Comparison of ENCODE assay signal across 15 mouse cellular contexts in the genomic region with DNA sequence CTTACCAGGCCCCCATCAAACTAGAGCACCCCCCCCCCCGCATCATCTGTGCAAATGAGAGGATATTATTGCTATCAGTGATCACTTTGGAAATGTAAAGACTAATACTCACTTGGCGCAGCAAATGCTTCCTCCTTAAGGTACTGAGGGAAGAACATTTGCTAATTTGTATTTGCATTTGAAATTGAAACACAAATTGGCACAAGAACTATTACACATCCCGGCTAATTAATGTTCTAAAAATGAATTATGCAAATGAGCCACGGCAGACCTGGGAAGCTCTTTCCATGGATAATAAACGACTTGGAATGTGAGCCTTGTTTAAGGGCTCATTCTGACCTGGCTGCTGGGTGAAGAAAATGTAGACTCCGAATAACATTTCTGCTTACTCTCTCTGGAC.
"Had no signal": no experiment of that assay in that cellular context is flagged by ENCODE, and none has a peak within 500 bp of the region (broad histone marks: within the 10 kb centered on the region; RNA-seq: fewer than 3 reads in every experiment).

No protein-coding gene starts in this region.

- ATAC-seq: midbrain, embryonic 15.5 days had no signal

- H3K36me3 ChIP-seq: kidney, embryonic 15.5 days; limb, embryonic 15.5 days; liver, embryonic 12.5 days; lung, embryonic 15.5 days; midbrain, embryonic 15.5 days had no signal

- H3K4me3 ChIP-seq: kidney, embryonic 15.5 days; limb, embryonic 15.5 days; liver, embryonic 12.5 days; lung, embryonic 15.5 days; midbrain, embryonic 15.5 days had no signal

- H3K4me1 ChIP-seq: kidney, embryonic 15.5 days; limb, embryonic 15.5 days; liver, embryonic 12.5 days; lung, embryonic 15.5 days; midbrain, embryonic 15.5 days had no signal

- H3K27ac ChIP-seq: kidney, embryonic 15.5 days; limb, embryonic 15.5 days; liver, embryonic 12.5 days; lung, embryonic 15.5 days; macrophage; midbrain, embryonic 15.5 days had no signal

- H3K9me3 ChIP-seq: kidney, embryonic 15.5 days; limb, embryonic 15.5 days; liver, embryonic 12.5 days; lung, embryonic 15.5 days; midbrain, embryonic 15.5 days had no signal

- DNase-seq: kidney, postnatal 25 days; layer of hippocampus, adult 9-11 months; layer of hippocampus, postnatal 36 days; lung, postnatal 14 days; retina, postnatal 1 day; right cerebral cortex, postnatal 14 days; thymus, postnatal 36 days had no signal

- H3K27me3 ChIP-seq: kidney, embryonic 15.5 days; limb, embryonic 15.5 days; liver, embryonic 12.5 days; lung, embryonic 15.5 days; megakaryocyte, embryonic 14.5 days; midbrain, embryonic 15.5 days had no signal

- H3K9ac ChIP-seq: kidney, embryonic 15.5 days; limb, embryonic 15.5 days; liver, embryonic 12.5 days; lung, embryonic 15.5 days; midbrain, embryonic 15.5 days had no signal

- H3K4me2 ChIP-seq: kidney, embryonic 15.5 days; limb, embryonic 15.5 days; liver, embryonic 12.5 days; lung, embryonic 15.5 days; midbrain, embryonic 11.5 days; midbrain, embryonic 15.5 days had no signal
